Mouse (Mus musculus) liver, embryonic 16.5 days (tissue): Measurements from ENCODE around the gene Nfatc4. TPM values are rescaled to one million over a fixed set of nuclear protein-coding genes. Genes with fewer than 3 reads are reported as not detected.
A peak's percentile ranks its signal among the peaks of the same experiment; 100 is the strongest.

Source experiments
- ATAC-seq: fragments of 200-750 bp; cut with Nextera tagmentation; 2 replicates; pipeline ENCODE4 v1.8.0; 2017; ENCODE audit warnings: low read depth, mild to moderate bottlenecking, moderate number of reproducible peaks, moderate library complexity
- H3K27ac ChIP-seq: fragments of 300-500 bp; sonication (generic); 2 replicates; pipeline ENCODE4 v1.5.1; 2014; ENCODE audit warnings: mild to moderate bottlenecking, low read length
- H3K27me3 ChIP-seq: fragments of 300-500 bp; sonication (generic); 2 replicates; pipeline ENCODE4 v1.6.1; 2014; ENCODE audit warnings: low read depth, low read length, mixed read lengths; ENCODE audit not compliant: control insufficient read depth, insufficient read depth
- H3K36me3 ChIP-seq: fragments of 300-500 bp; sonication (generic); 2 replicates; pipeline ENCODE4 v1.6.1; 2014; ENCODE audit warnings: mild to moderate bottlenecking; ENCODE audit not compliant: control insufficient read depth, insufficient read depth
- H3K4me1 ChIP-seq: fragments of 300-500 bp; sonication (generic); 2 replicates; pipeline ENCODE4 v1.6.1; 2014; ENCODE audit warnings: low read depth, low read length, mixed read lengths; ENCODE audit not compliant: control insufficient read depth
- H3K4me2 ChIP-seq: fragments of 300-500 bp; sonication (generic); 2 replicates; pipeline ENCODE4 v1.6.1; 2014; ENCODE audit warnings: low read depth, low read length, mixed read lengths
- H3K4me3 ChIP-seq: fragments of 300-500 bp; sonication (generic); 2 replicates; pipeline ENCODE4 v1.5.1; 2014; ENCODE audit warnings: low read depth, mild to moderate bottlenecking, low read length
- H3K9ac ChIP-seq: fragments of 300-500 bp; sonication (generic); 2 replicates; pipeline ENCODE4 v1.6.1; 2014; ENCODE audit warnings: low read depth, low read length
- H3K9me3 ChIP-seq: fragments of 300-500 bp; sonication (generic); replicated peaks from 2 replicates; pipeline ENCODE4 v1.6.1; 2016; ENCODE audit warnings: low read length; ENCODE audit not compliant: control insufficient read depth
- WGBS: fragments of 180-500 bp; shearing (Covaris S2); extraction: QIAGEN DNeasy Blood & Tissue Kit; methylation state at CpG from one replicate; pipeline ENCODE4 v1.1.7; 2014; ENCODE audit not compliant: insufficient replicate concordance; 5-methylcytosine and 5-hydroxymethylcytosine counted together
- polyA plus RNA-seq: library from polyadenylated mRNA; unstranded; fragments of >200 nt; fragmentation: Nextera tagmentation; extraction: Ambion mirVana; gene quantifications from 2 replicates; pipeline ENCODE4 v1.2.1, GENCODE M21; 2015

The Nfatc4 gene
- polyA plus RNA-seq, 1 experiment from 2014 or later: 0.71 TPM

DNA sequence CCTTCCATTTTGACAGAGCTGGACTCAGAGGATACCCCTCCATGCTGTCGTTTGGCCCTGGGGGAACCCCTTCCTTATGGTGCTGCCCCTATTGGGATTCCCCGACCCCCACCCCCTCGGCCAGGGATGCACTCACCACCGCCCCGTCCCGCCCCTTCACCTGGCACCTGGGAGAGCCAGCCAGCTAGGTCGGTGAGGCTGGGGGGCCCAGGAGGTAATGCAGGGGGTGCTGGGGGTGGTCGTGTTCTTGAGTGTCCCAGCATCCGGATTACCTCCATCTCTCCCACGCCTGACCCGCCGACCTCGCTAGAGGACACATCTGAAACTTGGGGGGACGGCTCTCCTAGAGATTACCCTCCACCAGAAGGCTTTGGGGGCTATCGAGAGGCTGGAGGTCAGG lies 3.2 kb downstream of the Nfatc4 start:
- Histone ChIP-seq H3K4me2 (no peak overlapping the region), H3K9me3 (no peaks in the 10 kb centered on the region), H3K4me1 (peaks cover 12% of the 10 kb centered on the region), H3K4me3 (no peak overlapping the region), H3K27me3 (peaks cover 56% of the 10 kb centered on the region), H3K9ac (no peak overlapping the region), H3K27ac (no peak overlapping the region), H3K36me3 (no peaks in the 10 kb centered on the region)
- WGBS: 6% methylated on average over 15 of the region's 15 CpGs
- ATAC-seq: no peak

DNA sequence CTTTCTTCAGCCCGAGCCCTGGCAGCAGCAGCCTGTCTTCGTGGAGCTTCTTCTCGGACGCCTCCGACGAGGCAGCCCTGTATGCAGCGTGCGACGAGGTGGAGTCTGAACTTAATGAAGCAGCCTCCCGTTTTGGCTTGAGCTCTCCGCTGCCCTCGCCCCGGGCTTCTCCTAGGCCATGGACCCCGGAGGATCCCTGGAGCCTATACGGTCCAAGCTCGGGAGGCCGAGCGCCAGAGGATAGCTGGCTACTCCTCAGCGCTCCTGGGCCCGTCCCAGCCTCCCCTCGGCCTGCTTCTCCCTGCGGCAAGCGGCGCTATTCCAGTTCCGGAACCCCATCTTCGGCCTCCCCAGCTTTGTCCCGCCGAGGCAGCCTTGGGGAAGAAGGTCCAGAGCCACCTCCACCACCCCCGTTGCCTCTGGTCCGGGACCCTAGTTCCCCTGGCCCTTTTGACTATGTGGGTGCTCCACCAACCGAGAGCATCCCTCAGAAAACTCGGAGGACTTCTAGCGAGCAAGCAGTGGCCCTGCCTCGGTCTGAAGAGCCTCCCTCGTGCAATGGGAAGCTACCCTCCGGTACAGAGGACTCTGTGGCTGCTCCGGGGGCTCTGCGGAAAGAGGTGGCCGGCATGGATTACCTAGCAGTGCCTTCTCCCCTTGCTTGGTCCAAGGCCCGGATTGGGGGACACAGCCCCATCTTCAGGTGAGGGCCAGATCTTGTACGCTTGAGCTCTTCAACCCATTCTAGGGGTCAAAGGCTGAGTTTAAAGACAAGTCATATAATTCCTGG lies 3.8 kb downstream of the Nfatc4 start:
- ATAC-seq: no peak
- Histone ChIP-seq H3K27ac (no peak overlapping the region), H3K4me1 (peaks cover 12% of the 10 kb centered on the region), H3K27me3 (peaks cover 56% of the 10 kb centered on the region), H3K9me3 (no peaks in the 10 kb centered on the region), H3K4me2 (no peak overlapping the region), H3K4me3 (no peak overlapping the region), H3K9ac (no peak overlapping the region), H3K36me3 (no peaks in the 10 kb centered on the region)
- 24% methylated on average over 41 of the region's 41 CpGs for WGBS

DNA sequence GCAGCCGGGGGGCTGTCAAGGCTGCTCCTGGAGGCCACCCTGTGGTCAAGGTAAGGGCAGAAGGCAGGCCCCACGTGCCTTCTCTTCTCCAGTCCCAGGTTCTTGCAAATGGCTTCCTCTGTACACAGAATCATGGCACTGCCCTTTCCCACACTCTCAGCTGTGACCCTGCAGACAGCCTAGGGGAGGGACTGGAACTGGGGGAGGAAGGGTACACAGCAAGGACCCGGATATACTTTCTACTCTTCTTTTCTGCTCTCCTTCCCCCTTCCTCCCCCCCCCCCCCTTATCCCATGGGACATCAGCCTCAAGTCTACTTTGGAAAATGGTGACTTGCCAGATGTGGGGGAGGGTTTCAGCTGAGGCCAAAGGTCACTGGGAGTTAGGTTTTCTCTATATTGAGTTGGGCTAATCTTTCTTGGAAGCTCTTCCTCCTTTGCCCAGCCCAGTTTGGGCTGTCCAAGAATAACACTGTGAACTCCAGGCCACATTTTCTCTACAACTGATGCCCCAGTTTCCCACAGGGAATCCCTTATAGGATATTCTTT lies 5.8 kb downstream of the Nfatc4 start:
- Histone ChIP-seq H3K4me1 (peaks cover 9% of the 10 kb centered on the region), H3K4me2 (no peak overlapping the region), H3K27me3 (peaks cover 40% of the 10 kb centered on the region), H3K27ac (no peak overlapping the region), H3K9ac (no peak overlapping the region), H3K4me3 (no peak overlapping the region), H3K36me3 (no peaks in the 10 kb centered on the region), H3K9me3 (no peaks in the 10 kb centered on the region)
- no peak for ATAC-seq
- WGBS: 25% methylated on average over 3 of the region's 3 CpGs

DNA sequence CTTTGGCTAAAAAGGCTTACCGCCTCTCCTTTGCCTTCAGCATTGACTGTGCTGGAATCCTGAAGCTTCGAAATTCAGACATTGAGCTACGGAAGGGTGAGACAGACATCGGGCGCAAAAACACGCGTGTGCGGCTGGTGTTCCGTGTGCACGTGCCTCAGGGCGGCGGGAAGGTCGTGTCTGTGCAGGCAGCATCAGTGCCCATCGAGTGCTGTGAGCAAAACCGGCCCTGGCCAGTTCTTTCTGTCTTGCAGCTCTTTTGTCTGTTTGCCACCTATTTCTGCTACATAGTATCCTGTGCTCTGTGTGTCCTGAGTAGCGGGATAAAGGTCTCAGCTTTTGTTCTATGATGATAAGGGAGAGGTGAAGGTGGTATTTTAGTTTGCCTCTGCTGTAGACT lies 6.9 kb downstream of the Nfatc4 start:
- Histone ChIP-seq H3K9ac (no peak overlapping the region), H3K27me3 (peaks cover 29% of the 10 kb centered on the region), H3K4me1 (peaks cover 6% of the 10 kb centered on the region), H3K9me3 (no peaks in the 10 kb centered on the region), H3K27ac (no peak overlapping the region), H3K4me2 (no peak overlapping the region), H3K36me3 (no peaks in the 10 kb centered on the region), H3K4me3 (no peak overlapping the region)
- 75% methylated on average over 16 of the region's 16 CpGs for WGBS
- ATAC-seq: no peak

DNA sequence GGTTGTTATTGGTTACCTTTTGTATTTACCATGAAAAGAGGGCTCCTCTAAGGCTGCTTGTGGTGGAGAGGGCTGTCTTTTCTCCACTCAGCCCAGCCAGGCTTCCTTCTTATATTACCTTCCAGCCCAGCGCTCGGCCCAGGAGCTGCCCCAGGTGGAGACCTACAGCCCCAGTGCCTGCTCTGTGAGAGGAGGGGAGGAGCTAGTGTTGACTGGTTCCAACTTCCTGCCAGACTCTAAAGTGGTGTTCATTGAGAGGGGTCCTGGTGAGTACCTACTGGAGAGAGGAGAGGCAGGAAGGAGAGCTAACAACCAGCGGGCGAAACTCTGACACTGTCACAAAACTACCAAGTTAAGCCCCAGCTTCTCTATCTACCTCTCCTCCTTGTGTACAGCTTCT lies 7.4 kb downstream of the Nfatc4 start:
- 69% methylated on average over 4 of the region's 4 CpGs for WGBS
- Histone ChIP-seq H3K9me3 (no peaks in the 10 kb centered on the region), H3K4me1 (peaks cover under 1% of the 10 kb centered on the region; the same call in 1 of the 2 replicates), H3K27ac (no peak overlapping the region), H3K27me3 (peaks cover 24% of the 10 kb centered on the region), H3K4me2 (no peak overlapping the region), H3K36me3 (no peaks in the 10 kb centered on the region), H3K9ac (no peak overlapping the region), H3K4me3 (no peak overlapping the region)
- no peak for ATAC-seq

DNA sequence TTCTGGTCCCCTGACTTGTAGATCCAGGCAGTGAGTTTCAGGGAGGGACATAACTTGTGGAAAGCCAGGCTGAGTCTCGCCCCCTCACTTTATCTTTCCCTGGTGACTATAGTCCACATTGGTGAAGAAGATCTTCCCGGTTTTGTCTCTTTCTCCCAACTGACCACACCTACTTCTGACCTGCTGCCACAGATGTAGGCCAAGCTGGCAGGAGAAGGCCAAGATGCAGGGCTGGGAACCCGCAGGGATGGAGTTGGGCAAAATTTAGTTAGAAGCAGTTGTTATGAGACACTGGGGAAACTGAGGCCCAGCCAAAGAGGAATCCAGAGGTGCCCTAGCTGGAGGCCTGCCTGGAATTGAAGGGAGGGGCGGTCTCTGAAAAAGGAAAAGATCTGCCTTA lies 10.2 kb downstream of the Nfatc4 start:
- 59% methylated on average over 4 of the region's 4 CpGs for WGBS
- H3K27me3 ChIP-seq: no peaks in the 10 kb centered on the region; the same call in 1 of the 2 replicates

DNA sequence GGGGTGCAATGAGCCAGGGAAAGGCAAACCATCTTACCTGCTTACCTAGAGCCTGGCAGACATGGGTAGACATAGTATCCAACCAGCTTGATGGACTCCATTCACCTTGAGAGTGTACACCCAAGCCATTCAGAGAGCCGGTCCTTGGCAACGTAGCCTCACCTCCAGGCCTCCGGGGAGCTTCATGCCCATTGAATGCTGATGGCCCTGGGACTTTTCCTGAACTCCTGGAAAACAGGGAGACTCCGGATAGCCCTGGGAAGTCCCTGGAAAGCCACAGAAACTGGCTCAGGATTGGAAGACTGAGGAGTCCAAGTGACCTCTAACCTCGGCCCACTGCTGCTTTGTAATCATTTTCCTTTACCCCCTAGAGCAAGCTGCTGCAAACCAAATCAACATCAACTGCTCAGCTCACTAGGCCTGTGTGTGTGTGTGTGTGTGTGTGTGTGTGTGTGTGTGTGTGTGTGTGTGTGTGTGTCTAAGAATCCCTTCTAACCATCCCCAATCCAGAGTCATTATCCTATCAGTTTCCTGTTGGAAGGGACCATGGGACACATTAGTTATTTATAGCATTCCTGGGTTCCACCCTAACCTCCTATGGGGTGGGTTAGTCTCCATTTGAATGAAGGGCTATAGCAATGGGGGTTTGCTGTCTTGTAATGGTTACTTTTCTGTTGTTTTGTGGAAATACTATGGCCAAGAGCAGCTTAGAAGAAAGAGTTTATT lies 12.0 kb downstream of the Nfatc4 start:
- WGBS: 59% methylated on average over 5 of the region's 5 CpGs
- no peaks in the 10 kb centered on the region for H3K4me1 ChIP-seq
- no peak for ATAC-seq
- H3K36me3 ChIP-seq: no peaks in the 10 kb centered on the region
- H3K27me3 ChIP-seq: no peaks in the 10 kb centered on the region
- H3K9me3 ChIP-seq: no peaks in the 10 kb centered on the region
- H3K27ac ChIP-seq: no peak overlapping the region
- H3K9ac ChIP-seq: no peak overlapping the region
- no peak overlapping the region for H3K4me2 ChIP-seq
- no peak overlapping the region for H3K4me3 ChIP-seq

More for the DNA sequence above, 10.2 kb downstream of the Nfatc4 start:
- Histone ChIP-seq H3K9ac (no peak overlapping the region), H3K4me2 (no peak overlapping the region), H3K9me3 (no peaks in the 10 kb centered on the region), H3K4me3 (no peak overlapping the region), H3K36me3 (no peaks in the 10 kb centered on the region), H3K27ac (no peak overlapping the region), H3K4me1 (no peaks in the 10 kb centered on the region)
- no peak for ATAC-seq

DNA sequence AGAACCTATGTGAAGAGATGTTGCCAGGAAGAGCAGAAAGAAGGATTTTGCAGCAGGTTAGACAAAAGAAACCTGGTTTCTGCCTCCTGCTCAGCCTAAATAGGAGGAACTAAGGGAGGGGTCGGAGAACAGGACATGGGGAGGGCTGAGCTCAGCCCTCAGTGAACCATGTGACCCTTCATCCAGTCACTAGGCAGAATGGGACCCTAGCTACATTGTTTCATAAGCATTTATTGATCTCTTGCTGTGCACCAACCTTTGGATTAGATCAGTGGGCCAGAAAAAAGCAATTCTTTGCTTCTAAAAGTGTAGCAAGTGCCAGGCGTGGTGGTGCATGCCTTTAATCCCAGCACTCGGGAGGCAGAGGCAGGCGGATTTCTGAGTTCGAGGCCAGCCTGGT lies 15.4 kb downstream of the Nfatc4 start:
- H3K4me3 ChIP-seq: no peak overlapping the region
- 0 out of 2 replicates have a peak, but pooled peaks have one; percentile 50 for ATAC-seq
- H3K9me3 ChIP-seq: no peaks in the 10 kb centered on the region
- no peaks in the 10 kb centered on the region for H3K36me3 ChIP-seq
- no peak overlapping the region for H3K9ac ChIP-seq
- no peaks in the 10 kb centered on the region for H3K27me3 ChIP-seq
- no peaks in the 10 kb centered on the region for H3K4me1 ChIP-seq
- WGBS: 66% methylated on average over 5 of the region's 5 CpGs
- H3K27ac ChIP-seq: no peak overlapping the region
- H3K4me2 ChIP-seq: no peak overlapping the region

DNA sequence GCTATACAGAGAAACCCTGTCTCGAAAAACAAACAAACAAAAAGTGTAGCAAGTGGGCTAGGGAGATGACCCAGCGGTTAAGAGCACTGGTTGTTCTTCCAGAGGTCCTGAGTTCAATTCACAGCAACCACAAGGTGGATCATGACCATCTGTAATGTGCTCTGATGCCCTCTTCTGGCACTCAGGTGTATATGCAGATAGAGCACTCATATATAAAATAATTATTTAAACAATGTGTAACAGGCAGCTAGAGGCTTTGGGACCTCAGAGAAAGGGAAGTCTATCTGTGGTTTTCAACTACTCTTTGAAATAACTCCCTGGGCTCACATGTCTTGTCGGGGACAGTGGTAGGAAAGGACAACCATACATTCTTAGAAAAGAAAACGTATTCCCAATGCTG lies 15.8 kb downstream of the Nfatc4 start:
- H3K4me2 ChIP-seq: no peak overlapping the region
- 52% methylated on average over 4 of the region's 4 CpGs for WGBS
- H3K4me3 ChIP-seq: no peak overlapping the region
- H3K27ac ChIP-seq: no peak overlapping the region
- H3K36me3 ChIP-seq: no peaks in the 10 kb centered on the region
- no peaks in the 10 kb centered on the region for H3K27me3 ChIP-seq
- H3K4me1 ChIP-seq: no peaks in the 10 kb centered on the region
- no peaks in the 10 kb centered on the region for H3K9me3 ChIP-seq
- ATAC-seq: no peak
- no peak overlapping the region for H3K9ac ChIP-seq
